Mouse (Mus musculus) embryo, embryonic 10 days (tissue): Measurements from ENCODE around the gene Upf3a.
"Not testable (repeated sequence)": the region's sequence is repeated elsewhere in the genome, so short reads cannot be mapped to it uniquely, and the experiment has no call there.

Experiments used
- DNase-seq: peaks from one replicate; pipeline ENCODE4 v3.0.0-alpha.2; 2015; ENCODE audit warnings: low spot score

Upf3a gene

DNA sequence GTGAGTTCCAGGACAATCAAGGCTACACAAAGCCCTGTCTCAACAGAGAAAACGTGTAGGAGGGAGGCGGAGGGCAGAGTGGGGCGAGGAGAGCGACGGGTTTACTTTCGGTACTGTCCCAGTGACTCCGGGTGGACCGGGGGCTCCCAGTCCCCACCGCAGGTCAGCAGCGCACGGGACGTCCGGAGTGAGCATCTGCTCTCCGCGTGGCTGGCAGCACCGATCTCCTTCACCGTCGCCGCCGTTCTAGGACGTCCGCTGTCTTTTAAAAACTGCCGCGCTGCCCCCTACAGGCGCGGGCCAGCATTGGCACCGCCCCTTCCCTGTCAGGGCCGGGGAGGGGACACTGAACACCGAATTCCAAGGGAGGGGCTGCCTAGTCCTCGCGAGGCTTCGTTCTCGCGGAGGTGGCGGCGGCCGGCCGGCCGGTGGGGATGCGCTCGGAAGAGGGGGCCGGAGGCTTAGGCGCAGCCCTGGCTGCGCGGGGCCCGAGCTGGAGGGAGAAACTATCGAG is at the start of gene Upf3a:
Gene Upf3a, plus strand, starts transcription at position 366 of the 514 bp plus-strand sequence.
- DNase-seq, result peak; percentile 94

DNA sequence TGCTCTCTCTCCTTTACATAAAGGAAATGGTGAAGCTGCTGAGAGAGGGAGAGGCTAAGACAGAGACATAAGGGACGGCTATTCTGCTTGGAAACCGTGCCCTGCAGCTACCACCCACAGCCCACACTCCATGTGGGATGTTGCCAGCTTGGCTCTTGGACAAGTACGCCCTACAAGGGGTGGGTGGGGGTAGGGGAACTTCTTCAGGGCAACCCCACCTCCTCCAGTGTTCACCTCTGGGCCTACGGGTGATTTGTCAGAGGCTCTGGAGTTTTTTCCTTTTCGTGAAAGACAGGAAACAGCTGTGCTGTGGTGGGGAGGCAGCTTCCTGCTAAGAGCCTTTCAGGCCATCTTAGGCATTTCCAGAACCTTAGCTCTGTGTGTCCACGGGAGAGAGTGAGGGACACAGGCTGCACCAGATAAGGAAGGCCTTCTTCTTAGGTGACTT is 45.1 kb upstream of the Upf3a start:
- DNase-seq, result peak; percentile 25

DNA sequence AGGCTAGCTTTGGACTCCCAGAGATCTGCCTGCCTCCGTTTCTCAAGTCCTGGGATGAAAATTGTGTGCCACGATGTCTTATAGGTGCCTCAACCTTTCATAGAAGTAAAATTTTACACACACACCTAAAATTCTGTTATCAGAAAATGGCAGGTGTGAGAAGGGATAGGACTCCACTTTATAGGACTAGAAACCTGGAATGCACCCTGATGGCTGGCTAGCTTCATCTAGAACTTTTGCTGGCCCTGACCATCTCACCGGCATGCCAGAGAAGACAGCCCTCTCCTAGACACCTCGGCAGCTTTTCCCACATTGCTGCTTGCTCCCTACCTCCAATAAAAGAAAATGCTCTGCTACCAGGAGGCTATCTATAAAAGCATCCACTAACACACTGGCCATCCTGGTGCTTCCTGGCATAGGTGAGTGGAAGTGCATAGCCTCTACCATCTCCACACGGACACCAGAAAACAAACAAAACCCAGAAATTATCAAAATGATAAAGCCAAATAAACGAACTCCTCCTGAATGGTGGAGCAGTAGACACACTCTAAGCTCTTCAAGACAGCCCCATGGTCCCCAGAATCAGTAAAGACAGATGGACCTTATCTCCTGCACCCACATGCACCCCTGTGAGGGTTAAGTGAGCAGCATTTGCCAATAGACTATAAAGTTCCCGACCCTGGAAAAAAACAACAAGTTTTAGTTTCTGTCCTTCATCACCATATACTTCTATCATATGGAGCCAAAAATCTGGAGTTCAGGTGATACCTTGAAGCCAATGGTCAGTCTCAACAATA is 44.4 kb upstream of the Upf3a start:
- DNase-seq, result no peak

DNA sequence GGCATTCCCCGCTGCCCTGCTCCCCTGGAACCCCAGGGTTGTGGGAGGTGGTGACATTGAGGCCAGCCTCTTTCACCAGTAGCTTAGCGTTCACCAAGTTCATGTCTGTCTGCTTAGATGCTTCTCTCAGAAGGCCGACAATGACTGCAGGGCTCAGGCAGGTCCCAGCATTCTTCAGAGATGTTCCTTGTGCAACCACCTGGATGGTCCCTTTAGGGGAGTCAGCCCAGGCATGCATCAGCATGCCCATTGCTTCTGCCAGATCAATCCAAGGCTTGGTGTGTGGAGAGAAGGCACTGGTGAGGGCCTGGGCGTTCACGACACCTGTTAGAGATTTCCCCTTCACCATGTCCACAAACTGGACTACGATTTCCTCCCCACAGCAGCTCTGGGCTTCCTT is 39.2 kb upstream of the Upf3a start:
- DNase-seq, result not testable (repeated sequence)

- no peak for DNase-seq
Observed at GRCm38 (mm10) chr8:13747626-13748025, 37.8 kb upstream of the Upf3a start.

GRCm38 (mm10) chr8:13753680-13754079 is 31.7 kb upstream of the Upf3a start:
- DNase-seq, result peak; percentile 83

- DNase-seq, result no peak
Observed at GRCm38 (mm10) chr8:13756480-13756879, 28.9 kb upstream of the Upf3a start.

DNA sequence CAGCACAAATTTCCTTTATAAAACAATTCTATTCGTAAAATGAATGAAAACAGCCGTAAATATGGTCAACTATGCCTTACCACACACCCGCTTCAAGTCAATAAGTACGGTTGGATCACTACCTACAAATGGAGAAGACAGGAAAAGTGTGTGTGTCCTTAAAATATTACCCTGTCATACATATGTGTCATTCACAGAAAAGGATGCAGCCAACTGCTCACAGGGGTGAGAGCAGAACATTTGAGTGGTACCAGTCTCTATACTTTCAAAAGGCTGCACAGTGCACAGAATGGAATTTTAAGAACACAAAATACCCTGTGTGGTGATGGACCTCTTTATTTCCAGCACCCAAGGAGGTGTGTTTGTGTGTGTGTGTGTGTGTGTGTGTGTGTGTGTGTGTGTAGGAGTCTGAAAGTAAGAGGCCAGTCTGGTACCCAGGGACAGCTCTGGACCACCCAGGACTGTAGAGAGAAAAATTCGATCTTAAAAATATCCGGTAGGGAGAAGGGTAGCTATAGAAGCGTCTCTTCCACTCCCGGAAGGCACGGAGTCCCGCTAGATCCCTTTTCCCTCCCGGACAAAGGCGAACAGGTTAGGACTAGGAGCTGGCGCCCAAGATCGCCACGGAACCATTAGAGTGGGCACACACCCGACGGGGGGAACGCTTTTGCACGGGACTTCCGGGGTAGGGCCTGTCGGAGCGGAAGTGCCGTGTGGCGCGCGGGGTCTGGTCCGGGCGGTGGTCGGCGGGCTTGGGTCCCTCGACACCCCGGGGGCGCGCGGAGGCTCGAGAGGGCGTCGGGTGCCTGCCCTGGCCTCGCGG is 28.2 kb upstream of the Upf3a start, which contains the start of gene Cdc16:
Gene Cdc16, plus strand, starts transcription at position 695 of the 823 bp plus-strand sequence.
- peak; percentile 95 for DNase-seq

GRCm38 (mm10) chr8:13757805-13758727 is 27.3 kb upstream of the Upf3a start:
- DNase-seq, result peak; percentile 78

DNA sequence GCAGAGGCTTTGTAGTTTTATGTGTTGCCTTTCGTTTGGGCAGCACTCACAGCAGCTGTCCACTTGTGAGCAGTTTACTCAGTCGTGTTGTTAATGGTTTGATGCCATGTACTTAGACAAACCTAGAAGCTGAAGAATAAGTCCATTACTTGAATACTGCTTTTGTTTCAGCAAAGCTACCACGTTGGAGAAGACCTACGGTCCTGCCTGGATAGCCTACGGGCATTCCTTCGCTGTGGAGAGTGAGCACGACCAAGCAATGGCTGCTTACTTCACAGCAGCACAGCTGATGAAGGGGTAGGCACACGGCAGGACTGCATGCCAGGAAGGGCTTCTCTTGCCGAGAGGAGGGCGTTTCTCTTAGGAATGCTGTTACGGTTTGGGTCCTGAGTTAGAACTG is 16.2 kb upstream of the Upf3a start:
- DNase-seq, result no peak

GRCm38 (mm10) chr8:13780536-13780935 is 4.9 kb upstream of the Upf3a start:
- no peak for DNase-seq

DNA sequence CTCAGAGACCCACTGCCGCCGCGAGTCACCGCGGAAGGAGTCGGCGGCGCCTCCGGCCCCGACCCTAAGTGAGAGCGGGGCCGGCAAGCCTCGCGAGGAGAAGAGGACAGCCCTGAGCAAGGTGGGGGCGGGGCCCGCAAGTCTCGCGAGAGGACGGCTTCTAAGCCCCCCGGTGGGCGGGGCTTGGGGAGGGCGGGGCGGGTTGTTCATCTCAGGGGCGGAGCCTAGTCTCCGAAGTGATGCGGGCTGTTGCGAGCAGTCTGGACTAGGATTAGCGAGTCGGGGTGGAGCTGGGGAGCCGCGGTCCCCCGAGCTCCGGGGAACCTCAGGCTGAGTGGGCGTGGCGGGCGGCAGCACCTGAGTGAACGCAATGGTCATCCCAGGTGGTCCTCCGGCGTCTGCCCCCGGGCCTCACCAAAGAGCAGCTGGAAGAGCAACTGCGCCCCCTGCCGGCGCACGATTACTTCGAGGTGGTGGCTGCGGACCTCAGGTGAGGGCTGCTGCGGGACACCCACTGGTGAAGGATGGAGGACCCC is 417 bp downstream of the Upf3a start:
- DNase-seq, result peak; percentile 95

DNA sequence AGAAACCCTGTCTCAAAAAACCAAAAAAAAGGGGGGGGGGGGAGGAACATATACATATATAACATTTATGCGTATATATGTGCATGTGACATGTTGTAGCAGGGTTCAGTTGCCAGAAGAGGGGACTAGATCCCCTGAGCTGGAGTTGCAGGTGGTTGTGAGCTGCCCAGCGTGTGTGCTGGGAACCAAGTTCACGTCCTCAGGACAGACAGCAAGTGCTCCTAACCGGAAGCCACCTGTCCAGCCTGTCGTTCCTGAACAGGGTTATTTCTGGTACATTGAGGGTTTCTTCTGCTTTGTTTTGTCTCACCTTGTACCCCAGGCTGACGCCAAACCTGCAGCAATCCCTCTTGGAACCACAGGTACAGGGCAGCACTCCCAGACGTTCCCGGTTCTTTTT is 4.2 kb downstream of the Upf3a start:
- DNase-seq, result no peak

DNA sequence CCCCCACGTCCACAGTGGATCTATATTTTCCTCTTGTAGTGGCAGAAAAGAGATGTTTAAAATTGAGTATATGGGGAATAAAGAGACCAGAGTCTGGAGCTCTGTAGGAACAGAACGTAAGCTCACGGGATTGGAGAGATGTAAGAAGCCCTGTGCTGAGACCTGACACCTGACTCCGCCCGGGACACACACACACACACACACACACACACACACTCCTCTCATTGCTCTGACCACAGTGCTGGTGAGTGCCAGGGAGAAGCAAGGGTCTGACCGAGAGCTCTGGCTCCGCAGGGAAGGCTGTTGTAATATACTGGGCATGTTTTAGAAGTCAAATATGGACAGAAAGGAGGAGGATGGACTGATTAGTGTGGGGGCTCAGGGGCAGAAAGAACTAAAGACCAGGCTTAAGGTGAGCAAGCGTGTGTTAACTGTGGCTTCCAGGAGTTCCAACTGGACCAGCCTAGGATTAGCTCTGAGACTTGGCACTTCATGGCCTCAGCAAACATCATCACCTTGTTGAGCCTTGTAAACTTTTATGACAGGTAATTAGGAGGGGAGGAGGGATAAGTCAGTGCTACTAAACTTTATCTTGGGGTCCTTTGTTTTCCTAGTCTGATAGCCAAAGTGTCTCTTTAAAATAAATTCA is 7.8 kb downstream of the Upf3a start:
- no peak for DNase-seq

DNA sequence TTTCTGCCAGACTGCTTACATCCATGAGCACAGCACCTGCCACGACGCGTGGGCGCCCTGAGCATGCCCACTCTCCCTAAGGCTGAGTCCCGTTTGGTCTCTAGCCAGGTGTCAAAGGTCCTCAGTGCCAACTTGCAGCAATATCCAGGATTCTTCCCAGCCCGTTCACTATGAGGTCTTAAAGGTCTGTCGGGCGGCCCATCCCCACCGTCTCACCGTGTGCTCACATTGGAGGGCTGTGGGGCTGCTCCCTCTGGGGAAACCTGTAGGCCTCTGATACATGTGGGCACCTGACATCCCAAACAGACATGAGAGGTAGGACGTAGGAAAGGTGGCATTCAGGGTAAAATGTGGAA is 8.3 kb downstream of the Upf3a start:
- DNase-seq, result no peak

DNA sequence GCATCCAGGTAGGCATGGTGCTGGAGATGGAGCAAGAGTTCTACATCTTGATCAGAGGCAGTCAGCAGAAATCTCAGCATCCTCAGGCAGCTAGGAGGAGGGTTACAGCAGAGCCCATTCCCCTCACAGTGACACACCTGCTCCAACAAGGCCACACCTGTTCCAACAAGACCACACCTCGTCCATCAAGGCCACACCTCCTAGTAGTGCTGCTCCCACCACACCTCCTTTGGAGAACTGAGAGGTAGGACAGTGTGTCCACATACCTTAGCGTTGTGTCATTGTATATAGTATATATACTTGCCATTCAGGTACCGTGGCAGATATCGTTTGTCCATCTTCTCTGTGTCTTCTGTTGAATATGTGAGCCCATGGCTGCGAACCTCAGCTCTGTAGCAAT is 12.3 kb downstream of the Upf3a start:
- DNase-seq, result no peak

DNA sequence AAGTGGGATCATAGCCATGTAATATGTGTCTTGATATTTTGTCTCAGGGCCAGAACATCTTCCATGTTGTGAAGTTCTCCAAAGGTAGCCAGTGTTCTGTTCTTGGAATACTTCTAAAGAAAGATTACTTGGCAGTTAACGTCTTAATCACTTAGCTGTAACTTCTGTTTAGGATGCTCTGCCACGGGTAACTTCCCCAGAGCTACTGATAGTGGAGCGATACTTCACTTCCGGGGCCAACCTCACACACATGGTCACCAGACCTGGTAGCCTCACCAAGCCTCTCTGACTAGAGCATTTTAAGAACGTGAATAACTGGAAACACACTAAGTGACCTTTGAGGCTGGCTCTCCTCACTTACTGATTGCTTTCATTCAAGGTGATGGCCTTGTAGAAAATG is 14.2 kb downstream of the Upf3a start:
- no peak for DNase-seq

GRCm38 (mm10) chr8:13828598-13829172 is 43.3 kb downstream of the Upf3a start:
- no peak for DNase-seq

- not testable (repeated sequence) for DNase-seq
Observed at GRCm38 (mm10) chr8:13838289-13838688, 52.9 kb downstream of the Upf3a start, which contains the start of gene AF366264. AF366264 (minus strand) TSS chr8:13838389.

- not testable (repeated sequence) for DNase-seq
Observed at GRCm38 (mm10) chr8:13843286-13843685, 57.9 kb downstream of the Upf3a start.
